Mouse (Mus musculus) Patski (cell line): ENCODE data around the gene Gpr182. TPM values are rescaled to one million over a fixed set of nuclear protein-coding genes. Genes with fewer than 3 reads are reported as not detected.
"Not testable (repeated sequence)": the region's sequence is repeated elsewhere in the genome, so short reads cannot be mapped to it uniquely, and the experiment has no call there.

Source experiments
- ATAC-seq: fragments of 100-300 bp; one replicate; pipeline ENCODE4 v1.8.0; 2021
- CTCF ChIA-PET: fragments of 350-600 bp; sonication (Branson Sonifier 250); formaldehyde crosslinking; loops from one replicate; lab custom pipeline; 2022; ENCODE audit warnings: inconsistent platforms; lab: Charles Lee
- POLR2A ChIA-PET: fragments of 350-600 bp; sonication (Branson Sonifier 250); formaldehyde crosslinking; loops from one replicate; lab custom pipeline; 2022; ENCODE audit warnings: antibody characterized with exemption, inconsistent platforms; lab: Charles Lee
- DNase-seq: peaks from one replicate; pipeline ENCODE4 v3.0.0-alpha.2; 2011; ENCODE audit warnings: low read depth, low spot score
- H3K27me3 ChIP-seq: fragments of 371-371 bp; one replicate; pipeline ENCODE4 v1.5.1; 2021
- CTCF ChIP-seq: fragments of 100-300 bp; IDR thresholded peaks from one replicate; pipeline ENCODE4 v1.5.1; 2021
- in situ Hi-C: fragments of 300-500 bp; cut with MboI; formaldehyde crosslinking; loops from 3 replicates; pipeline ENCODE4 v1.11.1; 2018; ENCODE audit warnings: low pct_unique_long_range_greater_than_20kb, mixed read lengths
- polyA plus RNA-seq: library from polyadenylated mRNA; unstranded; gene quantifications from one replicate; pipeline ENCODE4 v1.2.3, GENCODE M21; 2021

Gpr182 gene
- 0.49 TPM for polyA plus RNA-seq

- no peaks in the 10 kb centered on the region for H3K27me3 ChIP-seq
- ChIA-PET CTCF (no interaction called here), POLR2A (no interaction called here)
- TF ChIP-seq CTCF: no peak
- in situ Hi-C loops: no loop called here
- ATAC-seq (no peak), DNase-seq (no peak)
Measured at GRCm38 (mm10) chr10:127751548-127751947, at the start of gene Gpr182. Gpr182 (minus strand) TSS chr10:127751732.

GRCm38 (mm10) chr10:127800891-127801290, 49.4 kb upstream of the Gpr182 start, which contains the start of gene Rdh16:
Rdh16 (plus strand) TSS chr10:127801152.
- ATAC-seq (no peak), DNase-seq (no peak)
- ChIA-PET CTCF (no interaction called here), POLR2A (no interaction called here)
- in situ Hi-C loops: no loop called here
- H3K27me3 ChIP-seq: peaks cover 12% of the 10 kb centered on the region
- TF ChIP-seq CTCF: no peak

- ChIA-PET CTCF (no interaction called here), POLR2A (no interaction called here)
- no peak for TF ChIP-seq CTCF
- in situ Hi-C loops: no loop called here
- DNase-seq: no peak
- no peak for ATAC-seq
- H3K27me3 ChIP-seq: peaks cover 12% of the 10 kb centered on the region
Measured at GRCm38 (mm10) chr10:127799295-127799694, 47.8 kb upstream of the Gpr182 start.

- ATAC-seq, H3K27me3 ChIP-seq, DNase-seq, in situ Hi-C loops, CTCF ChIA-PET: not testable (repeated sequence)
- POLR2A ChIA-PET: interaction anchor here (0.6 kb wide), 1 partner anchor 152 kb away, joined by 9 read pairs; no protein-coding TSS in a partner anchor
Measured at GRCm38 (mm10) chr10:127785411-127785810, 33.9 kb upstream of the Gpr182 start.

GRCm38 (mm10) chr10:127782321-127782720, 30.8 kb upstream of the Gpr182 start:
- DNase-seq, POLR2A ChIA-PET, in situ Hi-C loops, H3K27me3 ChIP-seq, CTCF ChIA-PET, ATAC-seq: not testable (repeated sequence)

- H3K27me3 ChIP-seq: peaks cover 6% of the 10 kb centered on the region
- in situ Hi-C loops: no loop called here
- ATAC-seq: no peak
- CTCF ChIA-PET: no interaction called here
- TF ChIP-seq CTCF: no peak
- no peak for DNase-seq
- POLR2A ChIA-PET: no interaction called here
Measured at GRCm38 (mm10) chr10:127776011-127776410, 24.5 kb upstream of the Gpr182 start, which contains the start of gene Rdh9. Rdh9 (plus strand) TSS chr10:127776386.

GRCm38 (mm10) chr10:127766564-127766963, 15.0 kb upstream of the Gpr182 start:
- H3K27me3 ChIP-seq: no peaks in the 10 kb centered on the region
- ChIA-PET CTCF (no interaction called here), POLR2A (no interaction called here)
- TF ChIP-seq CTCF: no peak
- in situ Hi-C loops: loop anchor here (10.0 kb wide), 1 partner anchor 108 kb away; no protein-coding TSS in a partner anchor
- DNase-seq (no peak), ATAC-seq (no peak)

- in situ Hi-C loops: loop anchor here (10.0 kb wide), 1 partner anchor 111 kb away; no protein-coding TSS in a partner anchor
- POLR2A ChIA-PET: no interaction called here
- H3K27me3 ChIP-seq: no peaks in the 10 kb centered on the region
- peak; percentile 45 for ATAC-seq
- CTCF ChIA-PET: interaction anchor here (1.0 kb wide), 1 partner anchor 150 kb away, joined by 3 read pairs; no protein-coding TSS in a partner anchor
- peak; percentile 81 for DNase-seq
- TF ChIP-seq CTCF: no peak
Measured at GRCm38 (mm10) chr10:127763914-127764680, 12.6 kb upstream of the Gpr182 start.

- POLR2A ChIA-PET, DNase-seq, H3K27me3 ChIP-seq, ATAC-seq, CTCF ChIA-PET: not testable (repeated sequence)
- in situ Hi-C loops: loop anchor here (10.0 kb wide), 1 partner anchor 112 kb away; no protein-coding TSS in a partner anchor
Measured at GRCm38 (mm10) chr10:127762926-127763325, 11.4 kb upstream of the Gpr182 start.

GRCm38 (mm10) chr10:127759181-127760110, 7.9 kb upstream of the Gpr182 start, which contains the start of the genes Rdh1 and Rdh16f1:
Rdh1 (plus strand) TSS chr10:127759721.
Rdh16f1 (plus strand) TSS chr10:127759787.
- ChIA-PET POLR2A (no interaction called here), CTCF (no interaction called here)
- TF ChIP-seq CTCF: no peak
- no peak for ATAC-seq
- H3K27me3 ChIP-seq: no peaks in the 10 kb centered on the region
- in situ Hi-C loops: loop anchor here (10.0 kb wide), 1 partner anchor 115 kb away; no protein-coding TSS in a partner anchor
- DNase-seq: no peak
